In the genomic region with DNA sequence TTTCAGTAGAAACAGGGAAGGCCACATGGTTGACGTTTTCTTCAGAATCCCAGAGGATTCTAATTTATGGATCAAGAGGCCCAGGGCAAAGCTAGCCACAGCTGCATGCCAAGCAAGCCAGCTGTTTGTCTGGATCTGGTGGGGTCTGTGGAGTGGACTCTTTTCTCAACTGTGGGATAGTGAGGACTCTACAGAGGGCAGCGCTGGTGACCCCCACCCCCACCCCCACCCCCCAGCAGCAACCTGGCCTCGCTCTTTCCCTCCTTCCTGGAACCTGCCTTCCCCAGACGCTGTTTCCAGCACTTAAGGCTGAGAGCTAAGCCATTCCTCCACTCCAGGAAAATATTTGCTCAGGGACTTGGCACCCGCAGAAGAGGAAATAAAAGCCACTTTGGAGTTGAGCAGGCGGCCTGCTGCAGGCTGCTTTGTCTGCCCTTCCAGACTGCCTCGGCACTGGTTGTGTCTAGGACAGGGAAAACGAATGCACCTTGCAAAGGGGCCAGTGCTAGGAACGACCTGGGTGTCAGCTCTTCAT, we compare ENCODE assay signal across 10 mouse cellular contexts. TPM values are rescaled to one million over a fixed set of nuclear protein-coding genes. Genes with fewer than 3 reads are reported as not detected.
DNase-seq lines count a peak whose midpoint lies in the region; ATAC-seq and TF ChIP-seq lines count a peak whose summit lies in the region.
"Had no signal": no experiment of that assay in that cellular context is flagged by ENCODE, and none has a peak within 500 bp of the region (broad histone marks: within the 10 kb centered on the region; RNA-seq: fewer than 3 reads in every experiment).

No protein-coding gene starts in this region.

- H3K4me2 ChIP-seq in heart, embryonic 16.5 days (ENCODE audit: low read depth, low read length): no peak overlapping the region
- H3K4me2 ChIP-seq: hindbrain, embryonic 15.5 days had no signal

- WGBS in heart, embryonic 16.5 days: 47% methylated on average over 9 of the region's 9 CpGs

- H3K9me3 ChIP-seq in heart, embryonic 16.5 days (replicated peaks; ENCODE audit: control insufficient read depth, low read length): peaks cover 6% of the 10 kb centered on the region; the same call in 1 of the 2 replicates
- H3K9me3 ChIP-seq: hindbrain, embryonic 15.5 days had no signal

- TF ChIP-seq CTCF in layer of hippocampus, adult 2 months (conservative IDR thresholded peaks at IDR 0.05): no peak

- no peak overlapping the region for H3K4me3 ChIP-seq in heart, embryonic 16.5 days (ENCODE audit: low read length)
- H3K4me3 ChIP-seq in layer of hippocampus, adult 2 months: no peak overlapping the region
- H3K4me3 ChIP-seq: hindbrain, embryonic 15.5 days had no signal

- peak overlapping the region; percentile 50 for H3K27ac ChIP-seq in heart, embryonic 16.5 days (ENCODE audit: low read length)
- no peak overlapping the region for H3K27ac ChIP-seq in layer of hippocampus, adult 2 months
- H3K27ac ChIP-seq: hindbrain, embryonic 15.5 days had no signal

- no peaks in the 10 kb centered on the region for H3K27me3 ChIP-seq in heart, embryonic 16.5 days (ENCODE audit: control insufficient read depth, insufficient read depth, low read length)
- H3K27me3 ChIP-seq: hindbrain, embryonic 15.5 days had no signal

- intact Hi-C loops in heart, postnatal 25 days (cut with DNase I): no loop called here

- no peaks in the 10 kb centered on the region for H3K4me1 ChIP-seq in heart, embryonic 16.5 days (ENCODE audit: control insufficient read depth, insufficient read depth, low read length)
- H3K4me1 ChIP-seq: hindbrain, embryonic 15.5 days had no signal

- DNase-seq in heart, adult 18-20 months: peak; percentile 29 to 30
- no peak for DNase-seq in heart, postnatal 25 days (ENCODE audit: low spot score)
- peak; percentile 21 to 32 for DNase-seq in kidney, postnatal 36 days
- peak; percentile 60 to 80 for DNase-seq in lung, postnatal 4 days
- no peak for DNase-seq in layer of hippocampus, adult 2 months (ENCODE audit: low spot score in 2 of 2)
- DNase-seq: liver had no signal

- H3K9ac ChIP-seq in heart, embryonic 16.5 days (ENCODE audit: low read length): no peak overlapping the region
- H3K9ac ChIP-seq: hindbrain, embryonic 15.5 days had no signal

- peaks cover 4% of the 10 kb centered on the region; the same call in 1 of the 2 replicates for H3K36me3 ChIP-seq in heart, embryonic 16.5 days (ENCODE audit: control insufficient read depth, insufficient read depth)
- H3K36me3 ChIP-seq: hindbrain, embryonic 15.5 days had no signal

- ATAC-seq in heart, embryonic 16.5 days (replicated peaks; ENCODE audit: extremely low read depth, insufficient read depth, low FRiP score): no peak
- no peak for ATAC-seq in inflammation-experienced regulatory T-cells, adult 6 months
- no peak for ATAC-seq in cerebellum, adult (ENCODE audit: insufficient number of reproducible peaks, low FRiP score, low TSS enrichment)

RNA-seq across cellular contexts. Expression of a gene that starts 27.4 kb away (rescaled TPM):
- total RNA-seq in heart, adult 18-20 months (2021): 1 to 10 TPM; 5.2 to 6.6 TPM
- 1 to 10 TPM; 7.2 TPM for total RNA-seq in heart, postnatal 25 days (2021)
- polyA plus RNA-seq in heart, embryonic 16.5 days (2015; fragmentation: Nextera tagmentation; extraction: Ambion mirVana): 35.0 and 41.0 TPM in 2 replicates
- under 1 TPM; 0.69 to 0.93 TPM for total RNA-seq in layer of hippocampus, adult 2 months (2021)
- polyA plus RNA-seq in inflammation-experienced regulatory T-cells, adult 6 months (2017; shearing (Covaris generic)): under 1 TPM in 2 of 3 experiments, not detected in 1; 0.30 to 0.74 TPM

Comparison
In these comparisons a context has a peak if more than half of its experiments do, and no peak if none do; other contexts are left out.
1. DNase-seq: peak in heart, adult 18-20 months (2 of 2), kidney, postnatal 36 days (2 of 2) and lung, postnatal 4 days (2 of 2); none in heart, postnatal 25 days (single experiment) and layer of hippocampus, adult 2 months (0 of 2).